Mouse (Mus musculus) E14TG2a.4 (cell line): ENCODE data around the gene Fam53b.

Source experiments
- CTCF ChIP-seq: conservative IDR thresholded peaks from 2 replicates; pipeline ENCODE4 v1.5.1; 2014; ENCODE audit warnings: low read length
- NANOG ChIP-seq: IDR thresholded peaks from 2 replicates; pipeline ENCODE4 v1.6.1; 2014; ENCODE audit warnings: borderline replicate concordance, low read length, mixed read lengths

DNA sequence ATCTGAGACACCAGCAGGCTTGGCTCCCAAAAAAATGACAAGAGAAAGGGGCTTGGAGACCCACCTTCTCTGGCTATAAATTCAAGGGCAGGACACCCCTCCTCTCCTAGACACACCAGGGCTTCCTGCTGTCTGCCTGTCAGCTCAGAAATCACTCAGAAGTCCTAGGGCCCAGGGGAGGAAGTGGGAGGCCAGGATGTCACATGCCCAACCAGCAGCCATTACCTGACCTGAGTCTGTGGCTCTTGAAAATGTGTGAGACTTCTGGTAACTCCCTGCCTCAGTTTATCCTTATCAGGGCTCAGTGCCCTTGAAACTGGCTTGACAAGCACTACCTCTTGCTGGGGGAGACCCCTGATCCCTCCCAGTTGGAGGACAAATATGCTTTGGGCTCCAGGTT lies 114.0 kb downstream of the Fam53b start:
- TF ChIP-seq CTCF (no peak), NANOG (no peak)
